Mouse (Mus musculus): ENCODE results near the gene Trp53i13.
"Not testable (repeated sequence)": the region's sequence is repeated elsewhere in the genome, so short reads cannot be mapped to it uniquely, and the experiment has no call there.

Trp53i13 gene

GRCm38 (mm10) chr11:77515637-77516552 lies at the start of gene Trp53i13:
TSS of gene Trp53i13 (minus strand) at chr11:77515980.
- peak in 1 of 2 experiments; percentile 57 for DNase-seq

- no peak for DNase-seq
These were observed 29.5 kb upstream of the Trp53i13 start for GRCm38 (mm10) chr11:77545261-77545660.

GRCm38 (mm10) chr11:77532202-77532846 lies 16.5 kb upstream of the Trp53i13 start:
- DNase-seq = no peak

GRCm38 (mm10) chr11:77530862-77531261 lies 15.1 kb upstream of the Trp53i13 start:
- DNase-seq = no peak

- DNase-seq = no peak
These were observed 13.9 kb upstream of the Trp53i13 start for GRCm38 (mm10) chr11:77529644-77530043.

GRCm38 (mm10) chr11:77528420-77528819 lies 12.6 kb upstream of the Trp53i13 start:
- not testable (repeated sequence) for DNase-seq

- no peak for DNase-seq
These were observed 10.2 kb upstream of the Trp53i13 start for GRCm38 (mm10) chr11:77525804-77526486.

- DNase-seq = peak in 1 of 2 experiments; percentile 55
These were observed 5.1 kb upstream of the Trp53i13 start for GRCm38 (mm10) chr11:77520601-77521529.

GRCm38 (mm10) chr11:77519043-77519442 lies 3.3 kb upstream of the Trp53i13 start, which contains the start of gene Gm10392:
TSS of gene Gm10392 (minus strand) at chr11:77519198.
- DNase-seq = peak in 1 of 2 experiments; percentile 40

- DNase-seq = no peak
These were observed 2.4 kb upstream of the Trp53i13 start for GRCm38 (mm10) chr11:77518051-77518798.

- DNase-seq = no peak
These were observed 1.0 kb upstream of the Trp53i13 start for GRCm38 (mm10) chr11:77516553-77517425.

GRCm38 (mm10) chr11:77514832-77515636 lies 746 bp downstream of the Trp53i13 start, which contains the start of gene Abhd15:
TSS of gene Abhd15 (plus strand) at chr11:77515121.
- DNase-seq = peak; percentile 89

GRCm38 (mm10) chr11:77514281-77514831 lies 1.4 kb downstream of the Trp53i13 start:
- no peak for DNase-seq

GRCm38 (mm10) chr11:77513811-77514170 lies 2.0 kb downstream of the Trp53i13 start:
- DNase-seq = peak; percentile 31 to 49

GRCm38 (mm10) chr11:77512891-77513810 lies 2.6 kb downstream of the Trp53i13 start:
- DNase-seq = peak; percentile 89 to 94

GRCm38 (mm10) chr11:77511336-77511735 lies 4.4 kb downstream of the Trp53i13 start:
- DNase-seq = no peak
